Mouse (Mus musculus) A20 (cell line): ENCODE measurements around the gene Speer4f2.
"Not testable (repeated sequence)": the region's sequence is repeated elsewhere in the genome, so short reads cannot be mapped to it uniquely, and the experiment has no call there.

Experiments used
- DNase-seq: peaks from one replicate; pipeline ENCODE4 v3.0.0-alpha.2; 2011; ENCODE audit warnings: low read depth, low spot score

The Speer4f2 gene

GRCm38 (mm10) chr5:17372880-17373279 lies at the start of gene Speer4f2:
Speer4f2 (plus strand) TSS chr5:17373180.
- DNase-seq = not testable (repeated sequence)

- no peak for DNase-seq
Observed at GRCm38 (mm10) chr5:17328946-17329566, 43.9 kb upstream of the Speer4f2 start.

GRCm38 (mm10) chr5:17334836-17335235 lies 38.1 kb upstream of the Speer4f2 start:
- DNase-seq = no peak

GRCm38 (mm10) chr5:17345741-17346140 lies 27.2 kb upstream of the Speer4f2 start:
- DNase-seq = not testable (repeated sequence)

GRCm38 (mm10) chr5:17359394-17359999 lies 13.5 kb upstream of the Speer4f2 start:
- DNase-seq = no peak

GRCm38 (mm10) chr5:17389926-17390325 lies 16.9 kb downstream of the Speer4f2 start:
- DNase-seq = no peak

GRCm38 (mm10) chr5:17391207-17391606 lies 18.2 kb downstream of the Speer4f2 start:
- DNase-seq = no peak

GRCm38 (mm10) chr5:17400571-17400970 lies 27.6 kb downstream of the Speer4f2 start:
- no peak for DNase-seq

GRCm38 (mm10) chr5:17401206-17402077 lies 28.5 kb downstream of the Speer4f2 start:
- DNase-seq = no peak

GRCm38 (mm10) chr5:17402330-17403125 lies 29.5 kb downstream of the Speer4f2 start:
- DNase-seq = no peak

GRCm38 (mm10) chr5:17403584-17403983 lies 30.6 kb downstream of the Speer4f2 start:
- no peak for DNase-seq

- DNase-seq = no peak
Observed at GRCm38 (mm10) chr5:17408924-17409660, 36.1 kb downstream of the Speer4f2 start.

GRCm38 (mm10) chr5:17417201-17417600 lies 44.2 kb downstream of the Speer4f2 start:
- DNase-seq = no peak

- no peak for DNase-seq
Observed at GRCm38 (mm10) chr5:17419215-17419820, 46.3 kb downstream of the Speer4f2 start.

- DNase-seq = no peak
Observed at GRCm38 (mm10) chr5:17419921-17420320, 46.9 kb downstream of the Speer4f2 start.

- DNase-seq = no peak
Observed at GRCm38 (mm10) chr5:17422225-17422624, 49.2 kb downstream of the Speer4f2 start.

- DNase-seq = no peak
Observed at GRCm38 (mm10) chr5:17426930-17427329, 54.0 kb downstream of the Speer4f2 start.
